In genomic region chr5:117388877-117389276, GRCm38 (mm10) we compare ENCODE assay signal across 7 mouse cellular contexts. TPM values are rescaled to one million over a fixed set of nuclear protein-coding genes. Genes with fewer than 3 reads are reported as not detected.
DNase-seq lines count a peak whose midpoint lies in the region; ATAC-seq lines count a peak whose summit lies in the region.

Rfc5 (minus strand) TSS chr5:117389047.

- peaks cover 6% of the 10 kb centered on the region for H3K36me3 ChIP-seq in intestine, embryonic 16.5 days (ENCODE audit: control insufficient read depth, insufficient read depth, low read length)
- H3K36me3 ChIP-seq in midbrain, embryonic 11.5 days (ENCODE audit: control insufficient read depth, insufficient read depth, low read length): no peaks in the 10 kb centered on the region

- peaks cover 15% of the 10 kb centered on the region for H3K4me1 ChIP-seq in intestine, embryonic 16.5 days (ENCODE audit: control insufficient read depth, insufficient read depth, low read length)
- peaks cover 9% of the 10 kb centered on the region for H3K4me1 ChIP-seq in midbrain, embryonic 11.5 days (ENCODE audit: control insufficient read depth, insufficient read depth, low read length)

- no peaks in the 10 kb centered on the region for H3K27me3 ChIP-seq in intestine, embryonic 16.5 days (replicated peaks; ENCODE audit: control insufficient read depth, insufficient read depth, low read length)
- H3K27me3 ChIP-seq in midbrain, embryonic 11.5 days (ENCODE audit: control insufficient read depth, insufficient read depth, low read length): no peaks in the 10 kb centered on the region

- under 1% methylated on average over 44 of the region's 44 CpGs for WGBS in intestine, embryonic 16.5 days
- WGBS in midbrain, embryonic 11.5 days: under 1% methylated on average over 44 of the region's 44 CpGs

- intact Hi-C loops in left cerebral cortex, postnatal 36 days (cut with DNase I): loop anchor here (10.0 kb wide), 1 partner anchor 106 kb away; no protein-coding TSS in a partner anchor

- DNase-seq in adrenal gland, adult 2 months: peak; percentile 98
- DNase-seq in embryo, embryonic 11.5 days (ENCODE audit: low read depth, low spot score): peak; percentile 96
- DNase-seq in gastrocnemius, postnatal 4 days (ENCODE audit: low spot score in 2 of 2): peak; percentile 96 to 98
- DNase-seq in left cerebral cortex, postnatal 36 days (ENCODE audit: low spot score in 2 of 2): peak; percentile 94
- DNase-seq in midbrain, embryonic 11.5 days (ENCODE audit: low spot score, missing footprints): peak; percentile 99
- DNase-seq in skeletal muscle tissue, adult 2 months (ENCODE audit: low read depth, low spot score): peak; percentile 93

- H3K4me3 ChIP-seq in intestine, embryonic 16.5 days (ENCODE audit: low read length): peak within 1 kb of the TSS; percentile 85
- H3K4me3 ChIP-seq in midbrain, embryonic 11.5 days (ENCODE audit: low read depth, low read length): peak within 1 kb of the TSS; percentile 77

- H3K9me3 ChIP-seq in intestine, embryonic 16.5 days (ENCODE audit: control insufficient read depth, low read length): peaks cover 7% of the 10 kb centered on the region
- no peaks in the 10 kb centered on the region; the same call in 1 of the 2 replicates for H3K9me3 ChIP-seq in midbrain, embryonic 11.5 days (ENCODE audit: control insufficient read depth, low read length)

- H3K27ac ChIP-seq in intestine, embryonic 16.5 days (ENCODE audit: low read length): peak within 1 kb of the TSS; percentile 54
- peak within 1 kb of the TSS; percentile 61 for H3K27ac ChIP-seq in midbrain, embryonic 11.5 days (ENCODE audit: low read depth, low read length)

- peak; percentile 99 for ATAC-seq in intestine, embryonic 16.5 days
- ATAC-seq in midbrain, embryonic 11.5 days (ENCODE audit: low FRiP score): peak; percentile 97

- peak within 1 kb of the TSS; percentile 73 for H3K4me2 ChIP-seq in intestine, embryonic 16.5 days (ENCODE audit: low read depth, low read length)
- peak within 1 kb of the TSS; percentile 72 for H3K4me2 ChIP-seq in midbrain, embryonic 11.5 days

- peak within 1 kb of the TSS; percentile 93 for H3K9ac ChIP-seq in intestine, embryonic 16.5 days (ENCODE audit: low read depth, low read length)
- H3K9ac ChIP-seq in midbrain, embryonic 11.5 days (ENCODE audit: low read length): peak within 1 kb of the TSS; percentile 96

RNA-seq across cellular contexts. Expression of gene Rfc5, which starts in this region (rescaled TPM):
- total RNA-seq in adrenal gland, adult 2 months (2021): 1 to 10 TPM; 6.7 to 8.6 TPM
- 10.0 and 11.5 TPM in 2 replicates for polyA plus RNA-seq in adrenal gland, adult 2 months (2012; rRNA removed)
- total RNA-seq in gastrocnemius, postnatal 4 days (2021): 10 to 100 TPM; 16.7 to 19.9 TPM
- polyA plus RNA-seq in intestine, embryonic 16.5 days (2015; fragmentation: Nextera tagmentation; extraction: Ambion mirVana): 99.9 and 101 TPM in 2 replicates
- 10 to 100 TPM; 16.8 to 18.0 TPM for total RNA-seq in left cerebral cortex, postnatal 36 days (2021)
- 97.7 and 102 TPM in 2 replicates for polyA plus RNA-seq in midbrain, embryonic 11.5 days (2014; fragmentation: Nextera tagmentation; extraction: Ambion mirVana)

Comparison
In these comparisons a context has a peak if more than half of its experiments do, and no peak if none do; other contexts are left out.
1. Peak in every context shown above with its lines: DNase-seq, ATAC-seq, H3K4me3 ChIP-seq and H3K27ac ChIP-seq.